Mouse (Mus musculus): ENCODE results near the gene Ddah2.

- TF ChIP-seq POLR2A (IDR thresholded peaks at IDR 0.05; ENCODE audit: borderline replicate concordance, insufficient read depth, low read length) (no peak), CTCF (IDR thresholded peaks at IDR 0.05; ENCODE audit: borderline replicate concordance, insufficient read depth, low read depth, low read length) (no peak)
These were observed 2.9 kb upstream of the Ddah2 start for GRCm38 (mm10) chr17:35055691-35056495.

Measured in cerebellum, adult 2 months (tissue).